Mouse (Mus musculus) heart, postnatal 10 days (tissue): ENCODE results near the gene Grk1. TPM values are rescaled to one million over a fixed set of nuclear protein-coding genes. Genes with fewer than 3 reads are reported as not detected.

Experiments used
- DNase-seq, 2 experiments: peaks; one replicate each; pipeline ENCODE4 v3.0.0; 2021
- intact Hi-C: fragments of 180-260 bp; cut with DNase I; formaldehyde crosslinking; loops from one replicate; pipeline ENCODE4 v1.15.1; 2025
- total RNA-seq, 2 experiments: library from RNA; stranded (reverse); gene quantifications; 2 replicates each; pipeline ENCODE4 v1.2.3; 2021

The Grk1 gene
- under 1 TPM in 1 of 2 experiments, not detected in 1; 0.05 TPM for total RNA-seq

GRCm38 (mm10) chr8:13404666-13405131 is at the start of gene Grk1:
Grk1 (plus strand) TSS chr8:13405081.
- DNase-seq = no peak
- intact Hi-C loops = no loop called here

GRCm38 (mm10) chr8:13356221-13356620 is 48.7 kb upstream of the Grk1 start:
- intact Hi-C loops = no loop called here
- no peak for DNase-seq

GRCm38 (mm10) chr8:13356681-13357080 is 48.2 kb upstream of the Grk1 start:
- DNase-seq = peak; percentile 13 to 18
- intact Hi-C loops = no loop called here

GRCm38 (mm10) chr8:13360213-13360612 is 44.7 kb upstream of the Grk1 start:
- no peak for DNase-seq
- intact Hi-C loops = no loop called here

GRCm38 (mm10) chr8:13361865-13362264 is 43.0 kb upstream of the Grk1 start:
- peak in 1 of 2 experiments; percentile 16 for DNase-seq
- intact Hi-C loops = no loop called here

GRCm38 (mm10) chr8:13373151-13373662 is 31.7 kb upstream of the Grk1 start:
- no peak for DNase-seq
- intact Hi-C loops = no loop called here

- no peak for DNase-seq
- intact Hi-C loops = no loop called here
These were observed 23.3 kb upstream of the Grk1 start for GRCm38 (mm10) chr8:13381630-13382029.

GRCm38 (mm10) chr8:13382536-13382935 is 22.3 kb upstream of the Grk1 start:
- no peak for DNase-seq
- intact Hi-C loops = no loop called here

GRCm38 (mm10) chr8:13382999-13383398 is 21.9 kb upstream of the Grk1 start:
- no peak for DNase-seq
- intact Hi-C loops = no loop called here

- no peak for DNase-seq
- intact Hi-C loops = no loop called here
These were observed 18.5 kb upstream of the Grk1 start for GRCm38 (mm10) chr8:13386366-13386765.

GRCm38 (mm10) chr8:13387728-13388127 is 17.2 kb upstream of the Grk1 start:
- intact Hi-C loops = no loop called here
- no peak for DNase-seq

GRCm38 (mm10) chr8:13388744-13389143 is 16.1 kb upstream of the Grk1 start:
- no peak for DNase-seq
- intact Hi-C loops = no loop called here

- DNase-seq = no peak
These were observed 11.0 kb upstream of the Grk1 start for GRCm38 (mm10) chr8:13393869-13394268.

GRCm38 (mm10) chr8:13396725-13397124 is 8.2 kb upstream of the Grk1 start, which contains the start of gene Atp4b:
Atp4b (minus strand) TSS chr8:13396825.
- intact Hi-C loops = no loop called here
- no peak for DNase-seq

More at GRCm38 (mm10) chr8:13393869-13394268, 11.0 kb upstream of the Grk1 start:
- intact Hi-C loops = no loop called here

- DNase-seq = no peak
- intact Hi-C loops = no loop called here
These were observed 1.4 kb upstream of the Grk1 start for GRCm38 (mm10) chr8:13403517-13403916.

GRCm38 (mm10) chr8:13406011-13406410 is 1.1 kb downstream of the Grk1 start:
- intact Hi-C loops = no loop called here
- DNase-seq = no peak

GRCm38 (mm10) chr8:13411597-13411996 is 6.7 kb downstream of the Grk1 start:
- peak; percentile 60 to 80 for DNase-seq
- intact Hi-C loops = loop anchor here (1.0 kb wide), 1 partner anchor 51 kb away; no protein-coding TSS in a partner anchor

GRCm38 (mm10) chr8:13412891-13413558 is 8.1 kb downstream of the Grk1 start:
- intact Hi-C loops = loop anchor here (1.0 to 2.0 kb wide), 2 partner anchors 135 to 340 kb away; no protein-coding TSS in a partner anchor
- peak; percentile 65 to 81 for DNase-seq

- DNase-seq = peak in 1 of 2 experiments; percentile 23
- intact Hi-C loops = loop anchor here (1.0 to 2.0 kb wide), 3 partner anchors 21 to 339 kb away; partner anchors contain the start of gene Tmem255b
These were observed 9.0 kb downstream of the Grk1 start for GRCm38 (mm10) chr8:13413823-13414390.

GRCm38 (mm10) chr8:13415879-13416278 is 11.0 kb downstream of the Grk1 start:
- intact Hi-C loops = loop anchor here (2.0 kb wide), 1 partner anchor 19 kb away; the partner anchor contains the start of gene Tmem255b
- DNase-seq = no peak

- no peak for DNase-seq
- intact Hi-C loops = no loop called here
These were observed 14.3 kb downstream of the Grk1 start for GRCm38 (mm10) chr8:13419111-13419639.
